Mouse (Mus musculus): Measurements from ENCODE around the gene Pacs1. TPM values are rescaled to one million over a fixed set of nuclear protein-coding genes. Genes with fewer than 3 reads are reported as not detected.

Pacs1 gene
- polyA plus RNA-seq, 1 experiment from 2014 or later, result 15.5 TPM

DNA sequence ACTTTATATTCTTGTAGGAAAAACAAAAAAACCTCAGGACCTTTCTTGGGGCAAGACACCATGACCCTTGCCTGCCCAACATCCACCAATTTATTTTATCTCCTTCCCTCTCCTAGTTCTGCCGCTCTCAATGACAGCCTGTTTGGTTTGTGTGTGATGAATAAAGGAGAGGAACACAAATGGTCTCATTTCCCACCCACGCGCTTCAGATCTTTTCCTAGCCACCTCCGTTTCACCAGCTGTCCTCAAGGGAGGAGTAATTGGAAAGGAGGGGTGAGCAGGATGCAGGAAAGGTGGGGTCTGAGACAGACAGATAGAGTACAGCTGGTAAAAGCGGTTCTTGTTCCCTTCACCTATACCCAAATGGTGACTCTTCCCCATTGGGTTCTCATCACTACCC, 23.7 kb upstream of the Pacs1 start:
- Histone ChIP-seq H3K9ac (ENCODE audit: low read length) (no peak overlapping the region), H3K4me2 (ENCODE audit: low read depth, low read length) (no peak overlapping the region), H3K27ac (ENCODE audit: low read length) (no peak overlapping the region), H3K27me3 (ENCODE audit: control insufficient read depth, insufficient read depth, low read length) (no peaks in the 10 kb centered on the region), H3K9me3 (replicated peaks; ENCODE audit: control insufficient read depth, low read length) (no peaks in the 10 kb centered on the region), H3K36me3 (ENCODE audit: control insufficient read depth, insufficient read depth) (peaks cover 9% of the 10 kb centered on the region), H3K4me1 (ENCODE audit: control insufficient read depth, insufficient read depth, low read length) (peaks cover 21% of the 10 kb centered on the region), H3K4me3 (ENCODE audit: low read length) (no peak overlapping the region)
- ATAC-seq (replicated peaks; ENCODE audit: extremely low read depth, insufficient read depth, low FRiP score), result no peak
- WGBS, result 59% methylated on average over 5 of the region's 5 CpGs

DNA sequence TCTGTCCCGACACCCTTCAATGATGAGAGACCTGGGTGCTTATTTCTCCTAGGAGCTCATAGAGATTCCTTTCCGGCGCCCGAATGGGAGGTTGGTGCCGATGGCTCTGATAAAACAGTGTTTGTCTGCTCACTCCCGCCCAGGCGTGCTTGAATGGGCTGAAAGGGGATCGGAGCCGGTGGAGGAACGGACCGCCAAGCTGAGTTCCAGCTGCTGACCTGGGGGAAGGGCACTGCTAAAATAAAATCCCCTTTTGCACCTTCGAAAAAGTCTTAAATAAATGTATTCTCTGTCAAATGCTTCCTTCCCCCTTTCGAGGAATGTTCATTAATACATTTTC, 22.8 kb upstream of the Pacs1 start:
- H3K27me3 ChIP-seq (ENCODE audit: control insufficient read depth, insufficient read depth, low read length), result no peaks in the 10 kb centered on the region
- H3K4me1 ChIP-seq (ENCODE audit: control insufficient read depth, insufficient read depth, low read length), result peaks cover 21% of the 10 kb centered on the region
- peak overlapping the region; percentile 83 for H3K4me3 ChIP-seq (ENCODE audit: low read length)
- no peaks in the 10 kb centered on the region for H3K9me3 ChIP-seq (replicated peaks; ENCODE audit: control insufficient read depth, low read length)
- 5% methylated on average over 13 of the region's 13 CpGs for WGBS
- H3K36me3 ChIP-seq (ENCODE audit: control insufficient read depth, insufficient read depth), result peaks cover 13% of the 10 kb centered on the region
- peak overlapping the region; percentile 86 for H3K27ac ChIP-seq (ENCODE audit: low read length)
- no peak for ATAC-seq (replicated peaks; ENCODE audit: extremely low read depth, insufficient read depth, low FRiP score)
- H3K4me2 ChIP-seq (ENCODE audit: low read depth, low read length), result peak overlapping the region; percentile 73
- H3K9ac ChIP-seq (ENCODE audit: low read length), result peak overlapping the region; percentile 81

DNA sequence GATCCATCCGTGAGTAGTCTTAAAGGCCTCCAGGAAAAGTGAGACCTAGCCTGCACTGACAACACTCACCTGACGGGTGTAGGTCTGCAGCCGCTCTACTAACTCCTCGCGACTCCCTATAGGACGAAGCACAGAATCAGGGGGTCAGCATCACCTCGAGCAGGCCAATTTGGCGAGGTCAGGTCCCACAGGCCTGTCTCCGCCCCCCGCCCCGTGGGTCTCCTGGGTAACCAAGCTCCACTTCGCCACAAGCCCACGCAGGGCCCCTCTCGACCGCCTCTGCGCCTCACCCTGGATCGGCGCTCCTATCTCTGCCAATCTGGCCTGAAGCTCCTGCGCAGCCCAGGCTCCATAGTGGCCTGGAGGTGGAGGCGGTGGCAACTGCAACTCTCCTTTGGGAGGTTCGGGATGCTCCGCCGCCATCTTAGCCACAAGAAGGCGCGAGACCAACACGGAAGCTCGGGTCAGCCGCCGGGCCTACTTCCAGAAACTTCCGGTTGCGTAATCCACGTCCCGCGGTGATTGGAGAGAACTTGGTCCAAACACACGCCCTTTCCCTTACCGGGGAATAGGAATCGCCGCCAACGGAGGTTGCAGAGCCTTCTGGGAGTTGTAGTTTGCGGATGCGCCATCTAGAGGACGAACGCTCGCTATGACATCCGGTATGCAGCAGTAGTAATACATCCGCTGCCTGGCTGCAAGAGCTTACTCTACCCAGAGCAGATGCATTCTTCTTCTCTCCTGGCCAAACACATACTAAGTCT, 22.2 kb upstream of the Pacs1 start, which contains the start of gene Sf3b2:
Gene Sf3b2, minus strand, starts transcription at position 484 of the 764 bp plus-strand sequence.
- peaks cover 19% of the 10 kb centered on the region for H3K36me3 ChIP-seq (ENCODE audit: control insufficient read depth, insufficient read depth)
- peak within 1 kb of the TSS; percentile 91 for H3K9ac ChIP-seq (ENCODE audit: low read length)
- H3K9me3 ChIP-seq (replicated peaks; ENCODE audit: control insufficient read depth, low read length), result no peaks in the 10 kb centered on the region
- H3K4me3 ChIP-seq (ENCODE audit: low read length), result peak within 1 kb of the TSS; percentile 83
- peak; percentile 96 for ATAC-seq (replicated peaks; ENCODE audit: extremely low read depth, insufficient read depth, low FRiP score)
- H3K4me1 ChIP-seq (ENCODE audit: control insufficient read depth, insufficient read depth, low read length), result peaks cover 21% of the 10 kb centered on the region
- WGBS, result under 1% methylated on average over 46 of the region's 46 CpGs
- H3K27me3 ChIP-seq (ENCODE audit: control insufficient read depth, insufficient read depth, low read length), result no peaks in the 10 kb centered on the region
- H3K4me2 ChIP-seq (ENCODE audit: low read depth, low read length), result peak within 1 kb of the TSS; percentile 85
- peak within 1 kb of the TSS; percentile 86 for H3K27ac ChIP-seq (ENCODE audit: low read length)

DNA sequence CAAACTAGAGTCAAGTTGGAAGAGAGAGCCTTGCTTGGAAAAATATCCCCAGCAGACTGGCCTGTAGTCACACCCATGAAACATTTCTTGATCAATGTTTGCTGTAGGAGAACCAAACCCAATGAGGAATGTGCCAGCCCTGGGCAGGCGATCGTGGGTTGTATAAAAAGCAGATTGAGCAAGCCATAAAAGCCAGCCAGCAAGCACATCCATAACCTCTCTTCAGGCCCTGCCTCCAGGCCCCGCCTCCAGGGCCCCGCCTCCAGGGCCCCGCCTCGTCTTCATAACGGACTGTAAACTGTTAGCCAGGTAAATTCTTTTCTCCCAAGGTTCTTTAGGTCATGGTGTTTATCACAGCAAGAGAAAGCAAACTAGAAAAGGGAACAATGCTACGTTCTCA, 5.5 kb upstream of the Pacs1 start:
- H3K4me2 ChIP-seq (ENCODE audit: low read depth, low read length), result no peak overlapping the region
- peaks cover 48% of the 10 kb centered on the region for H3K36me3 ChIP-seq (ENCODE audit: control insufficient read depth, insufficient read depth)
- no peak overlapping the region for H3K27ac ChIP-seq (ENCODE audit: low read length)
- 84% methylated on average over 8 of the region's 8 CpGs for WGBS
- H3K4me1 ChIP-seq (ENCODE audit: control insufficient read depth, insufficient read depth, low read length), result peaks cover 14% of the 10 kb centered on the region
- no peak overlapping the region for H3K4me3 ChIP-seq (ENCODE audit: low read length)
- no peak for ATAC-seq (replicated peaks; ENCODE audit: extremely low read depth, insufficient read depth, low FRiP score)
- H3K27me3 ChIP-seq (ENCODE audit: control insufficient read depth, insufficient read depth, low read length), result no peaks in the 10 kb centered on the region
- H3K9ac ChIP-seq (ENCODE audit: low read length), result no peak overlapping the region
- no peaks in the 10 kb centered on the region for H3K9me3 ChIP-seq (replicated peaks; ENCODE audit: control insufficient read depth, low read length)

DNA sequence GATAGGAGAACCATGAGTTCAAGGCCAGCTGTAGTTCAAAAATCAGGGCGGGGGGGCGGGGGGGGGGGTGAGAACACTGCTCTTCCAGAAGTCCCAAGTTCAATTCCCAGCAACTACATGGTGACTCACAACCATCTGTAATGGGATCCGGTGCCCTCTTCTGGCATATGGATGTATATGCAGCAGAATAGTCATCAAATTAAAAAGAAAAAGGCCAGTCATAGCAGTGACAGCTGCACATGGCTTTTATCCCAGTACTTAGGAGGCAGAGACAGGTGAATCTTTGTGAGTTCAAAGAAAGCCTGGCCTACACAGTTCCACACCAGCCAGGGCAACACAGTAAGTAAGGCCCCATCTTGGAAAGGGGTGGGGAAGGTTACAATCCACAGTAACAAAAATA, 4.2 kb upstream of the Pacs1 start:
- Histone ChIP-seq H3K4me3 (ENCODE audit: low read length) (no peak overlapping the region), H3K27me3 (ENCODE audit: control insufficient read depth, insufficient read depth, low read length) (no peaks in the 10 kb centered on the region), H3K9ac (ENCODE audit: low read length) (no peak overlapping the region), H3K4me2 (ENCODE audit: low read depth, low read length) (no peak overlapping the region), H3K27ac (ENCODE audit: low read length) (no peak overlapping the region), H3K9me3 (replicated peaks; ENCODE audit: control insufficient read depth, low read length) (no peaks in the 10 kb centered on the region), H3K4me1 (ENCODE audit: control insufficient read depth, insufficient read depth, low read length) (peaks cover 16% of the 10 kb centered on the region), H3K36me3 (ENCODE audit: control insufficient read depth, insufficient read depth) (peaks cover 39% of the 10 kb centered on the region)
- ATAC-seq (replicated peaks; ENCODE audit: extremely low read depth, insufficient read depth, low FRiP score), result no peak
- WGBS, result 92% methylated on average over 3 of the region's 3 CpGs

DNA sequence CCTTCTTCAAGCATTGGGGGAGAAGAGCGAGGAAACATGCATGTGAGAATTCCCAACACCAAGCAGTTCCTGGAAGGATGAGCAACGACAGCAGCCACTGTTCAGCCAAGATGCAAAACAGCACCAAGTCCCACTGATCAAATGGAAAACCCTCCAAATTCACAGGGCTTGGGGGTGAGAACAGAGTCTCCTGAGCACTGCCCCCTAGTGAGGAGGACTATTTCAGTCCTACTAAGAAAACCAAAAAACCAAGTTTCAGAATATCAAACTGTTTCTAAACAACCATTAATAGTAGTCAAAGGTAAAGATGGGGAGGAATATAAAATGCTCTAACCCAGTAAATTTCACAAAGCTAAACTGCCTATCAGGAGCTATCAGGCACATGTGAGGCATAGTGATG, 3.6 kb upstream of the Pacs1 start:
- no peak overlapping the region for H3K4me2 ChIP-seq (ENCODE audit: low read depth, low read length)
- no peaks in the 10 kb centered on the region for H3K9me3 ChIP-seq (replicated peaks; ENCODE audit: control insufficient read depth, low read length)
- no peak overlapping the region for H3K9ac ChIP-seq (ENCODE audit: low read length)
- WGBS, result 79% methylated on average over 2 of the region's 2 CpGs
- H3K4me1 ChIP-seq (ENCODE audit: control insufficient read depth, insufficient read depth, low read length), result peaks cover 22% of the 10 kb centered on the region
- no peak overlapping the region for H3K4me3 ChIP-seq (ENCODE audit: low read length)
- H3K36me3 ChIP-seq (ENCODE audit: control insufficient read depth, insufficient read depth), result peaks cover 39% of the 10 kb centered on the region
- H3K27me3 ChIP-seq (ENCODE audit: control insufficient read depth, insufficient read depth, low read length), result no peaks in the 10 kb centered on the region
- ATAC-seq (replicated peaks; ENCODE audit: extremely low read depth, insufficient read depth, low FRiP score), result no peak
- no peak overlapping the region for H3K27ac ChIP-seq (ENCODE audit: low read length)

DNA sequence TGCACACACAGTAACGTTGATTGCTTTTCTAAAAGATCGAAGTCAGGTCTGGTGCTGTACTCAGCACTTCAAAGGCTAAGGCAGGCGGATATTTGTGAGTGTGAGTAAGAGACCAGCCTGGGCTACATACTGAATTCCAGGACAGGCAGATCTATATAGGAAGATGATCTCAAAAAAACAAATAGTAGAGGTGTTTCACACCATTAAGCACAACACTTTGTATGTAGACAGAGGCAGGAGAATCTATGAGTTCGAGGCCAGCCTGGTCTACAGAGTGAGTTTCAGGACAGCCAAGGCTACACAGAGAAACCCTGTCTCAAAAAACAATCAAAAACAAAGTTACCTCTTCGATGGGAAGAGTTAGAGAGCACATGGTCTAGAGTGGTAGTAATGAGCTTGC, 2.8 kb upstream of the Pacs1 start:
- WGBS, result 90% methylated on average over 5 of the region's 5 CpGs
- no peak for ATAC-seq (replicated peaks; ENCODE audit: extremely low read depth, insufficient read depth, low FRiP score)
- peaks cover 25% of the 10 kb centered on the region for H3K4me1 ChIP-seq (ENCODE audit: control insufficient read depth, insufficient read depth, low read length)
- no peak overlapping the region for H3K9ac ChIP-seq (ENCODE audit: low read length)
- no peak overlapping the region for H3K27ac ChIP-seq (ENCODE audit: low read length)
- no peak overlapping the region for H3K4me2 ChIP-seq (ENCODE audit: low read depth, low read length)
- H3K9me3 ChIP-seq (replicated peaks; ENCODE audit: control insufficient read depth, low read length), result no peaks in the 10 kb centered on the region
- peaks cover 36% of the 10 kb centered on the region for H3K36me3 ChIP-seq (ENCODE audit: control insufficient read depth, insufficient read depth)
- H3K4me3 ChIP-seq (ENCODE audit: low read length), result no peak overlapping the region
- no peaks in the 10 kb centered on the region for H3K27me3 ChIP-seq (ENCODE audit: control insufficient read depth, insufficient read depth, low read length)

DNA sequence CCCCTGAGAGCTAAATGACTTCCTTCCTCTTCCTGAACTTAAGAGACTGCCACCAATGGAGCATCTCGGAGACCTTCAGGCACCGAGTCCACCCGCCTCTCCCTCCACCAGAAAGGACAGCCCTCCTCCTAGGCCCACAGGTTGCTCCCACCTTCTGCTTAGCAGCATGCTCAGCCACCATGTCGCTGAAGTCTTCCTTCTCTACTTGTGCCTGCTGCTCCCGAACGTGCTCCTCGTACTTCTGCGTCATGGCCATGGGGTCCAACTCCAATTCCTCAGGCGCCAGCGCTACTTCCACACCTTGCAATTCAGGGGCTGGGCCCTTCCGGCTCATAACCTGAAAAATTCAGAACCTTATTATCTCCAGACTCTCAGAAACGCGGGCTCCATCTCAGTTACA, 1.7 kb upstream of the Pacs1 start:
- H3K36me3 ChIP-seq (ENCODE audit: control insufficient read depth, insufficient read depth), result peaks cover 32% of the 10 kb centered on the region
- H3K4me2 ChIP-seq (ENCODE audit: low read depth, low read length), result no peak overlapping the region
- 86% methylated on average over 13 of the region's 13 CpGs for WGBS
- H3K27me3 ChIP-seq (ENCODE audit: control insufficient read depth, insufficient read depth, low read length), result no peaks in the 10 kb centered on the region
- H3K4me3 ChIP-seq (ENCODE audit: low read length), result no peak overlapping the region
- ATAC-seq (replicated peaks; ENCODE audit: extremely low read depth, insufficient read depth, low FRiP score), result no peak
- peaks cover 25% of the 10 kb centered on the region for H3K4me1 ChIP-seq (ENCODE audit: control insufficient read depth, insufficient read depth, low read length)
- H3K27ac ChIP-seq (ENCODE audit: low read length), result peak overlapping the region; percentile 95; the same call in 1 of the 2 replicates
- no peak overlapping the region for H3K9ac ChIP-seq (ENCODE audit: low read length)
- no peaks in the 10 kb centered on the region for H3K9me3 ChIP-seq (replicated peaks; ENCODE audit: control insufficient read depth, low read length)

DNA sequence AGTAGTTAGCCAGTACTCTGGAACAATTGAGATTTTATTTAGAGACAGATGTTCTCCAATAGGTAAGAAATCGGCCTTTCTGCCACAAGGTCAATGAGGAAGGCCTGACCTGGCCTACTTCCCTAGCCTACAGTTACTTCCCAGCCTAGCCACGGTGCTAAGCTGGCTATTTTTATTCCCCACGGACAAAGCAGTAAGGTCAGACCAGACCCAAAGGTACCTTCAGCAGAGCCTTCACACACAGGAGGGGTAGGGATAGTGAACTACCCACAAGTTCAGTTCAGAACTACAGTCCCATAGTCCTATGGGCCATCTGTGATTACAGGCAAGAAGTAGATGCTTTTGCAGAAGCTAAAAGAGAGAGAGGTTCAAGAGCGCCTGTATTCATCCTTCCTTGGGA, 997 bp upstream of the Pacs1 start:
- peaks cover 25% of the 10 kb centered on the region for H3K36me3 ChIP-seq (ENCODE audit: control insufficient read depth, insufficient read depth)
- no peaks in the 10 kb centered on the region for H3K27me3 ChIP-seq (ENCODE audit: control insufficient read depth, insufficient read depth, low read length)
- H3K4me1 ChIP-seq (ENCODE audit: control insufficient read depth, insufficient read depth, low read length), result peaks cover 29% of the 10 kb centered on the region
- ATAC-seq (replicated peaks; ENCODE audit: extremely low read depth, insufficient read depth, low FRiP score), result no peak
- peak overlapping the region; percentile 96 for H3K9ac ChIP-seq (ENCODE audit: low read length)
- H3K27ac ChIP-seq (ENCODE audit: low read length), result peak overlapping the region; percentile 95
- peak overlapping the region; percentile 94; the same call in 1 of the 2 replicates for H3K4me2 ChIP-seq (ENCODE audit: low read depth, low read length)
- no peaks in the 10 kb centered on the region for H3K9me3 ChIP-seq (replicated peaks; ENCODE audit: control insufficient read depth, low read length)
- no peak overlapping the region; the same call in 1 of the 2 replicates for H3K4me3 ChIP-seq (ENCODE audit: low read length)
- 43% methylated on average over 4 of the region's 4 CpGs for WGBS

Data from heart, embryonic 16.5 days (tissue).